Mouse (Mus musculus) thymus, adult 2 months (tissue): Measurements from ENCODE around the gene Olfr412. TPM values are rescaled to one million over a fixed set of nuclear protein-coding genes. Genes with fewer than 3 reads are reported as not detected.

Source experiments
- DNase-seq: peaks from one replicate; pipeline ENCODE4 v3.0.0; 2021
- H3K27ac ChIP-seq: fragments of 200-500 bp; 2 replicates; pipeline ENCODE4 v1.5.1; 2012; ENCODE audit warnings: low read length, control low read depth; ENCODE audit not compliant: control insufficient read depth, insufficient read depth
- H3K27me3 ChIP-seq: fragments of 200-500 bp; 2 replicates; pipeline ENCODE4 v1.6.1; 2012; ENCODE audit warnings: mild to moderate bottlenecking, low read length, moderate library complexity, mixed read lengths; ENCODE audit not compliant: control insufficient read depth, insufficient read depth
- H3K36me3 ChIP-seq: fragments of 200-500 bp; 2 replicates; pipeline ENCODE4 v1.6.1; 2012; ENCODE audit warnings: mild to moderate bottlenecking, low read length, moderate library complexity; ENCODE audit not compliant: control insufficient read depth, insufficient read depth
- H3K4me1 ChIP-seq: fragments of 200-500 bp; replicated peaks from 2 replicates; pipeline ENCODE4 v1.6.1; 2012; ENCODE audit warnings: low read length; ENCODE audit not compliant: control insufficient read depth, insufficient read depth
- H3K4me3 ChIP-seq: fragments of 200-500 bp; 2 replicates; pipeline ENCODE4 v1.5.1; 2012; ENCODE audit warnings: mild to moderate bottlenecking, low read length, control low read depth, moderate library complexity; ENCODE audit not compliant: control insufficient read depth, insufficient read depth
- CTCF ChIP-seq: fragments of 200-500 bp; IDR thresholded peaks from 2 replicates; pipeline ENCODE4 v1.5.1; 2012; ENCODE audit warnings: mild to moderate bottlenecking, control low read depth, low read length, moderate library complexity, borderline replicate concordance; ENCODE audit not compliant: control insufficient read depth, poor library complexity, insufficient read depth; ENCODE audit errors: extremely low read depth
- POLR2A ChIP-seq: fragments of 200-500 bp; IDR thresholded peaks from 2 replicates; pipeline ENCODE4 v1.6.1; 2012; ENCODE audit warnings: mild to moderate bottlenecking, low read length, control low read depth, moderate library complexity; ENCODE audit not compliant: control insufficient read depth, poor library complexity, insufficient read depth; ENCODE audit errors: extremely low read depth
- WGBS: fragments of 180-500 bp; shearing (Covaris S2); methylation state at CpG from one replicate; pipeline ENCODE4 v1.1.7; 2018; 5-methylcytosine and 5-hydroxymethylcytosine counted together
- polyA plus RNA-seq: library from polyadenylated mRNA; depleted of rRNA; stranded (reverse); fragments of >200 nt; gene quantifications from 2 replicates; pipeline ENCODE4 v1.2.3, GENCODE M21; 2012

Gene Olfr412
- polyA plus RNA-seq, 1 experiment: not detected

DNA sequence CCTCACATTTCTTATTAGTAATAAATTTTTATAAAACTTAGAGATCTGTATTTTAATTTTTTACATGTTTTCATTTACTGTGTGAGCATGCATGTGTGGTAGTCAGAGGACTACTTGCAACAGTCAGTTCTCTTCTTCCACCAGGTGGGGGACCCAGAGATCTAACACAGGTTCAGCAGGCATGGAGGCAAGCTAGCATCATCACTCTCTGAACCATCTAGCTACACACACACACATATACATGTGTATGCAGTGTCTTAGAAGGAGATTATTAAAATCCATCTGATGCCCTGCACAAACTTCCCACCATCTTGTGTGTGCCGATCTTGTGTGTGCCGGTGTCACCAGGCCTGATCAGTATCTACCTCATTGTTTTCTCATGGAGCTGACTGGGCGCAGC is 15.0 kb downstream of the Olfr412 start:
- no peaks in the 10 kb centered on the region for H3K4me1 ChIP-seq
- 81% methylated on average over 3 of the region's 3 CpGs for WGBS
- no peaks in the 10 kb centered on the region for H3K27me3 ChIP-seq
- no peak overlapping the region for H3K4me3 ChIP-seq
- no peak overlapping the region for H3K27ac ChIP-seq
- TF ChIP-seq POLR2A (no peak), CTCF (no peak)
- DNase-seq: peak; percentile 19
- no peaks in the 10 kb centered on the region for H3K36me3 ChIP-seq

DNA sequence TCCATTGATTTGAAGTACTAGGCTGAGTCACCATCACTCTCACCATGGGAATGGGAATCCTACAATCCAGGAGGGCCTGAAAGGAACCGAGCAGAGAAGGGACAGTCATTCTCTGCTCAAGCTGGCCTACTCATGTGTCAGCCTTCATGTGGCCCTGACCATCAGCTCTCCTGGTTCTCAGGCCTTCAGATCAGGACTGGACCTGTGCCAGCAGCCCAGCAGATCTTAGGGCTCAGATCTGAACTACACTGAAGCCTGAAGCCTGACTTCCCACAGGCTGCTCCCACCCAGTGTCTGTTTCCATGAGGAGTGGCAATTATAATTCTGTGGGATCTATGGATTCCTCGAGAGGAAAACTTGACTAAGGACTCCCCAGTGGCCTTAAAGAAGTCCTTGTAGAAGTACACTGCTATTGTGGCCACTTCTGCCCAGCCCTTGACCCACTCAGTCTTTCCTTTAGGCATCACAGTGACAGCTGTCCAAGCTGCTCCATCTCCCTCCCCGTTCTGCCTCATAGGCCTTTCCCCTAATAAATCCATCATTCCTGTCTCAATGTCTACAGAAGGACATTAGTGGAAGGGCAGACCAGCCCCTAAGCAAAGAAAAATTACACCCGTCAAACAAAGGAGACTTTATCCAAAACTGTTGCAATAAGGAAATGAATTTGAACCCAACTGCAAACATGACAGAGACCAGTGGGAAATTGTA is 17.5 kb downstream of the Olfr412 start:
- 63% methylated on average over 4 of the region's 4 CpGs for WGBS
- no peak for DNase-seq
- no peaks in the 10 kb centered on the region for H3K36me3 ChIP-seq
- H3K4me1 ChIP-seq: no peaks in the 10 kb centered on the region
- H3K27me3 ChIP-seq: no peaks in the 10 kb centered on the region
- H3K27ac ChIP-seq: no peak overlapping the region
- TF ChIP-seq CTCF (no peak), POLR2A (no peak)
- no peak overlapping the region for H3K4me3 ChIP-seq

DNA sequence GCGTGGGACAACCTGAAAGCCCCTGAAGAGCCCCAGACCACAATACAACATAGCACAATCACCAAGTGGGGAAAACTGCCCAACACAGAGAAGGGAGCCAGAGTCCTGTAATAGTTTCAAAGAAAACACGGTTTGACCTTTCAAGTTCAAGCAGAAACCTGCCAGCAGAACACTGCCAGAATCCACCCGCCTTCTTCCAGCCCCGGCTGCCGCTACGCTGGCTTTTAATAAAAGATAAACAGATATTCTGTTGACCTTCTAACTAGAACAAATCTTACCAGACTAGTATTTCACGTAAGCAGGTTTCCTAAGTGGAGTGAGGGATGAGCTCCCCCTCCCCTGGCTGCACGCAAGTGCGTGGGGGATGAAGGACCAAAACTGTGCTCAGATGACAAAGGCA is 23.8 kb downstream of the Olfr412 start:
- H3K4me1 ChIP-seq: no peaks in the 10 kb centered on the region
- H3K27ac ChIP-seq: no peak overlapping the region
- TF ChIP-seq CTCF: no peak
- no peak for TF ChIP-seq POLR2A
- no peak overlapping the region for H3K4me3 ChIP-seq
- no peaks in the 10 kb centered on the region for H3K36me3 ChIP-seq
- no peaks in the 10 kb centered on the region for H3K27me3 ChIP-seq
- DNase-seq: no peak
- 94% methylated on average over 9 of the region's 9 CpGs for WGBS

DNA sequence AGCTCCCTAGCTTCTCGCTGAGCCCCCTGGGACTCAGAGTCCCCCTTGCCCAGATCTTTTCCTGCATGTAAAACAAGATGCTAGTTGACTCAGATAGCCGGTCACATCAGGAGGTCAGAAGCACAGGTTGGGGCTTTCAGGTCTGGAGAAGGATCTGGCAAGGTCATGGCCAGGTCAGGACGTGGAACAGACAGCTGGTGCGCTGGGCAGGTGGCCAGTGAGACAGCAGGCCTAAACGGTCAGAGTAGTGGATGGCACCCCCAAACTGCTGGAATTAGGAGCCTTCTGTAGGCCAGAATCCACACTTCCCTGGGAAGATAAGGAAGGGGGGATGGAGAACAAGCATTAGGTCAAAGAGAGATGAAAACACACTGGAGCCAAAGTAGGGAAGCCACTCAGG is 25.3 kb downstream of the Olfr412 start:
- H3K4me3 ChIP-seq: no peak overlapping the region
- TF ChIP-seq CTCF: no peak
- H3K27me3 ChIP-seq: no peaks in the 10 kb centered on the region
- no peaks in the 10 kb centered on the region for H3K36me3 ChIP-seq
- no peaks in the 10 kb centered on the region for H3K4me1 ChIP-seq
- 93% methylated on average over 5 of the region's 5 CpGs for WGBS
- no peak overlapping the region for H3K27ac ChIP-seq
- DNase-seq: no peak

- H3K4me1 ChIP-seq: no peaks in the 10 kb centered on the region
- no peak overlapping the region for H3K4me3 ChIP-seq
- no peak for DNase-seq
- H3K27ac ChIP-seq: no peak overlapping the region
- TF ChIP-seq POLR2A (no peak), CTCF (no peak)
- WGBS: 74% methylated on average over 11 of the region's 11 CpGs
- no peaks in the 10 kb centered on the region for H3K27me3 ChIP-seq
- H3K36me3 ChIP-seq: no peaks in the 10 kb centered on the region
These were observed 30.0 kb downstream of the Olfr412 start for GRCm38 (mm10) chr11:74391899-74392298.

- TF ChIP-seq POLR2A (no peak), CTCF (no peak)
- no peaks in the 10 kb centered on the region for H3K27me3 ChIP-seq
- H3K36me3 ChIP-seq: no peaks in the 10 kb centered on the region
- DNase-seq: no peak
- H3K4me1 ChIP-seq: no peaks in the 10 kb centered on the region
- WGBS: 93% methylated on average over 6 of the region's 6 CpGs
- H3K27ac ChIP-seq: no peak overlapping the region
- no peak overlapping the region for H3K4me3 ChIP-seq
These were observed 31.0 kb downstream of the Olfr412 start for GRCm38 (mm10) chr11:74392903-74393302.

DNA sequence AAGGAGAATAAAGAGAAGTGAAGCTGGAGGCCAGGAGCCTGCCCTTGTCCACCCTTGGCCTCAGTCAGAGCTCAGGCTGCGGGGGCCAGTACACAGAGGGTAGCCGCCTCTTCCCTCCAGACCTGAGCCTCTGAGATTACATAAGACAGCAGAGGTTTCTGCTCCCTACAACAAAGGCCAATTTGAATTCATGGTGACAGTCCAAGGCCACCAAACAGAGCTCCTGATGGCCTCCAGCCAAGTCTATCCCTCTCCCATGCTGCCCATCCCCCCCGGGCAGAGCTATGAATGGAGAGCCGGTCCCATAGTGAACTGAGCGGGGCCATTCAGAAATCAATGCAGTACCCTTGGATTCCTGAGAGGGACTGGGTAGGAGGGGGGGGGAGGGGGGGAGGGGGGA is 31.6 kb downstream of the Olfr412 start:
- no peaks in the 10 kb centered on the region for H3K4me1 ChIP-seq
- no peaks in the 10 kb centered on the region for H3K27me3 ChIP-seq
- TF ChIP-seq CTCF: no peak
- TF ChIP-seq POLR2A: no peak
- DNase-seq: no peak
- no peak overlapping the region for H3K27ac ChIP-seq
- H3K36me3 ChIP-seq: no peaks in the 10 kb centered on the region
- H3K4me3 ChIP-seq: no peak overlapping the region
- 92% methylated on average over 5 of the region's 5 CpGs for WGBS
